Mouse (Mus musculus) erythroblast, embryonic 14.5 days (primary cell): ENCODE measurements around the gene Bst2. TPM values are rescaled to one million over a fixed set of nuclear protein-coding genes. Genes with fewer than 3 reads are reported as not detected.

Experiments
- H3K27me3 ChIP-seq: 2 replicates; pipeline ENCODE4 v1.6.1; 2012; ENCODE audit warnings: inconsistent platforms; ENCODE audit not compliant: control insufficient read depth
- H3K36me3 ChIP-seq: 2 replicates; pipeline ENCODE4 v1.6.1; 2012; ENCODE audit warnings: mild to moderate bottlenecking, inconsistent platforms; ENCODE audit not compliant: control insufficient read depth
- H3K4me1 ChIP-seq: 2 replicates; pipeline ENCODE4 v1.6.1; 2012; ENCODE audit warnings: inconsistent platforms; ENCODE audit not compliant: control insufficient read depth
- H3K4me3 ChIP-seq: replicated peaks from 2 replicates; pipeline ENCODE3; 2012; ENCODE audit warnings: moderate library complexity, mild to moderate bottlenecking, inconsistent platforms
- H3K9me3 ChIP-seq: 2 replicates; pipeline ENCODE4 v1.6.1; 2012; ENCODE audit warnings: low read length, inconsistent platforms, mixed read lengths; ENCODE audit not compliant: control insufficient read depth
- GATA1 ChIP-seq: IDR thresholded peaks from 2 replicates; pipeline ENCODE4 v1.6.1; 2012; ENCODE audit warnings: low read length, inconsistent platforms, mixed read lengths
- TAL1 ChIP-seq: IDR thresholded peaks from 3 replicates; pipeline ENCODE4 v1.6.1; 2012; ENCODE audit warnings: low read length, inconsistent platforms, mixed read lengths
- polyA plus RNA-seq: library from polyadenylated mRNA; stranded (reverse); fragments of >175 nt; gene quantifications from 2 replicates; pipeline ENCODE4 v1.2.3, GENCODE M21; 2012

Gene Bst2
- polyA plus RNA-seq, 1 experiment = 0.72 TPM

DNA sequence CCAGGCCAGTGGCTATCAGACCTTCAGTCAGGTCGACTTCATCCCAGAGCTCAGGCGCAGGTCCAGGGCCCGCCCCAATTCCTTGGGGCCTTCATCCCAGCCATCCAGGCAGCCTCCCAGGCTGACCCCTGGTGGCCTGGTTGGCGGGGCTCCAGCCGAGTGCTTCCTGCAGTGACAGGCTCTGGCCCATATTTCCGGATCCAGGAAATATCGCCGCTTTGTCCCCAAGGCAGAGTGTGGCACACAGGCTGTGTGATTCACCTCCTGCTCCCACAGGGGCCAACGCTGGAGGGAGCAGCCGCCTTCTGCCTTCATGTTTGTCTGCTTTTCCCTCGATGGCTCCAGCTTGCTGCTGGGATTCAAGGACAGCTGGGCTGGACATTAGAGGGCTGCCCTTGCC is 40.8 kb downstream of the Bst2 start:
- TF ChIP-seq TAL1 (no peak), GATA1 (no peak)
- Histone ChIP-seq H3K36me3 (peaks cover 21% of the 10 kb centered on the region), H3K4me3 (no peak overlapping the region), H3K27me3 (no peaks in the 10 kb centered on the region), H3K9me3 (no peaks in the 10 kb centered on the region), H3K4me1 (peaks cover 9% of the 10 kb centered on the region)

DNA sequence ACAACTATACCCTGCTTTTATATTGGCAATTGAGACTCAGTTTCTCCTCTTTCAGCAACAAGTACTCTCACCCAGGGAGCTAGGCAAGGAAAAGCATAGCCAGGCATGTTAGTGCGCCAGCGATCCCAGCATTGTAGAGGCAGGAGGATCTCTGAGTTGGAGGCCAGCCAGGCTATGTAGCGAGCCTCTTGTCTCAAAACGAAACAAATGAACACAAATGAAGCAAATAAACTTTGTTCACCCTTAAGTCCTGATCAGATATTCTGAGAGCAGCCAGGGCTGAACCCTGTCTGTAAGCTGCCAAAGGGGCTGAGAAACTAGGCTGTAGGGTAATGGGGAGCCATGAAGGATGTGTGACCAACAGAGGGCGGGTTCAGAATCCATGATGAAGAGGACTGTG is 41.4 kb downstream of the Bst2 start:
- H3K27me3 ChIP-seq = no peaks in the 10 kb centered on the region
- H3K36me3 ChIP-seq = peaks cover 27% of the 10 kb centered on the region
- H3K4me3 ChIP-seq = no peak overlapping the region
- TF ChIP-seq TAL1 (no peak), GATA1 (no peak)
- no peaks in the 10 kb centered on the region for H3K9me3 ChIP-seq
- peaks cover 9% of the 10 kb centered on the region for H3K4me1 ChIP-seq

- Histone ChIP-seq H3K4me1 (peaks cover 11% of the 10 kb centered on the region), H3K9me3 (no peaks in the 10 kb centered on the region), H3K27me3 (no peaks in the 10 kb centered on the region), H3K4me3 (no peak overlapping the region), H3K36me3 (peaks cover 33% of the 10 kb centered on the region)
- TF ChIP-seq GATA1 (no peak), TAL1 (no peak)
Observed at GRCm38 (mm10) chr8:71495039-71495438, 42.2 kb downstream of the Bst2 start.

DNA sequence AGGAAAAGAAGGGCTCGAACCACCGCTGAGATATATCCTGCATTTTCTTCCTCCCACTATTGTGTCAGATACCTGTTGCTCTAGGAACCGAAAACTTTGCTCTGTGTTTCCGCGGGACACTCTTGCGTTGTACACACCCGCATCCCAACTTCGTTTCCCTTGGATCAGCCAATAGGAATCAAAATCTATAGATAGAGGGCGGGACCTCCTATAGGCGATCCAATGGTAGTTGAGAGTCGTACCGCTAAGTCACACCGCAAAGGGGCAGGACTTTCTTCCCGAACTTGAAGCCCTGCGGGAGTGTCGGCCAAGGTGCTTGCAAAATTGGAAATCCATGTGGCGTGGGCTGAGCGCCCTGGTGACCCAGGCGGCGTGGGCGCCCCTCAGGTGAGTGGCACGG is 48.8 kb downstream of the Bst2 start:
- peaks cover 3% of the 10 kb centered on the region; the same call in 1 of the 2 replicates for H3K27me3 ChIP-seq
- peaks cover 32% of the 10 kb centered on the region for H3K36me3 ChIP-seq
- H3K9me3 ChIP-seq = no peaks in the 10 kb centered on the region
- peaks cover 62% of the 10 kb centered on the region for H3K4me1 ChIP-seq
- TF ChIP-seq GATA1 (no peak), TAL1 (no peak)
- H3K4me3 ChIP-seq = peak overlapping the region; percentile 85

GRCm38 (mm10) chr8:71487691-71488445 is 49.4 kb downstream of the Bst2 start, which contains the start of gene Gtpbp3:
Gene Gtpbp3, plus strand, starts transcription at chr8:71488103.
- Histone ChIP-seq H3K4me1 (peaks cover 64% of the 10 kb centered on the region), H3K27me3 (peaks cover 3% of the 10 kb centered on the region; the same call in 1 of the 2 replicates), H3K36me3 (peaks cover 28% of the 10 kb centered on the region), H3K9me3 (no peaks in the 10 kb centered on the region), H3K4me3 (peak within 1 kb of the TSS; percentile 85)
- no peak for TF ChIP-seq GATA1
- TF ChIP-seq TAL1 = no peak

GRCm38 (mm10) chr8:71486136-71486529 is 51.1 kb downstream of the Bst2 start:
- H3K36me3 ChIP-seq = peaks cover 11% of the 10 kb centered on the region
- TF ChIP-seq GATA1 = no peak
- TF ChIP-seq TAL1 = no peak
- H3K27me3 ChIP-seq = peaks cover 3% of the 10 kb centered on the region; the same call in 1 of the 2 replicates
- H3K4me3 ChIP-seq = no peak overlapping the region
- no peaks in the 10 kb centered on the region for H3K9me3 ChIP-seq
- H3K4me1 ChIP-seq = peaks cover 63% of the 10 kb centered on the region

- H3K27me3 ChIP-seq = peaks cover 3% of the 10 kb centered on the region
- TF ChIP-seq TAL1 = no peak
- no peak for TF ChIP-seq GATA1
- peaks cover 5% of the 10 kb centered on the region for H3K36me3 ChIP-seq
- no peaks in the 10 kb centered on the region for H3K9me3 ChIP-seq
- peaks cover 69% of the 10 kb centered on the region for H3K4me1 ChIP-seq
- peak within 1 kb of the TSS; percentile 67 for H3K4me3 ChIP-seq
Observed at GRCm38 (mm10) chr8:71485142-71486135, 51.8 kb downstream of the Bst2 start, which contains the start of gene Ano8. Gene Ano8, minus strand, starts transcription at chr8:71485963.

DNA sequence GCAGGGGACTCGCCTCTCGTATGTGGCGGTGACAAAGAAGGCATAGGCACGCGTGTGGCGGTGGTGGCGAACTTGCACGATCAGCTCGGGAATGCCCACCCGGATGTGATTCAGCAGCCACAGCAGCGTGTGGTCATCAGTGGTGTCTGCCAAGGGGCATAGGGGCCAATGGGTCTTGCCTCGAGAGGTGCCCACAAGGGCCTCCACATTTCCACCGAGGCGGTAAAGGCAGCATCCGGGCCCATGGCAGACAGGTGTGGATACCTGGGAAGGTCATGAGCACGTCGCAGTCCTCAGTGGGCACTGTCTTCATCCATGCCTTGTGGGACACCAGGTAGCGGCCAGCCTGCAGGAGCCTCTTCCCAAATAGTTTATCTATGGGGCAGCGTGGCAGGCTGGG is 52.5 kb downstream of the Bst2 start:
- Histone ChIP-seq H3K36me3 (no peaks in the 10 kb centered on the region), H3K4me1 (peaks cover 71% of the 10 kb centered on the region), H3K4me3 (no peak overlapping the region)

More for the DNA sequence above, 52.5 kb downstream of the Bst2 start:
- H3K9me3 ChIP-seq = no peaks in the 10 kb centered on the region
- H3K27me3 ChIP-seq = peaks cover 3% of the 10 kb centered on the region
- TF ChIP-seq GATA1 = no peak
- no peak for TF ChIP-seq TAL1

Other genes with a start within 250 kb of the Bst2 start
- 16.3 and 17.0 TPM in 2 replicates for gene Use1, start 170.6 kb downstream of the Bst2 start, polyA plus RNA-seq
- gene Ocel1, start 166.2 kb downstream of the Bst2 start, polyA plus RNA-seq = 6.6 and 7.5 TPM in 2 replicates
- gene Nr2f6, start 155.5 kb downstream of the Bst2 start, polyA plus RNA-seq = 0.41 and 0.60 TPM in 2 replicates
- 0.03 and 0.10 TPM in 2 replicates for gene Ushbp1, start 141.7 kb downstream of the Bst2 start, polyA plus RNA-seq
- gene Babam1, start 140.6 kb downstream of the Bst2 start, polyA plus RNA-seq = 15.4 and 18.1 TPM in 2 replicates
- 17.4 and 17.5 TPM in 2 replicates for gene Ankle1, start 131.4 kb downstream of the Bst2 start, polyA plus RNA-seq
- gene Abhd8, start 73.8 kb downstream of the Bst2 start, polyA plus RNA-seq = 3.9 and 4.7 TPM in 2 replicates
- 18.9 and 20.4 TPM in 2 replicates for gene Mrpl34, start 72.5 kb downstream of the Bst2 start, polyA plus RNA-seq
- 41.0 and 42.3 TPM in 2 replicates for gene Dda1, start 68.3 kb downstream of the Bst2 start, polyA plus RNA-seq
- gene Ano8, start 51.5 kb downstream of the Bst2 start, polyA plus RNA-seq = 0.09 and 0.20 TPM in 2 replicates
- 1.2 and 1.4 TPM in 2 replicates for gene Gtpbp3, start 49.4 kb downstream of the Bst2 start, polyA plus RNA-seq
- gene Plvap, start 25.7 kb downstream of the Bst2 start, polyA plus RNA-seq = 0.18 and 0.30 TPM in 2 replicates
- 0.02 TPM in 1 of 2 replicates, not detected in the other for gene Ccdc194, start 11.7 kb downstream of the Bst2 start, polyA plus RNA-seq
- gene Mvb12a, start 5.5 kb upstream of the Bst2 start, polyA plus RNA-seq = 2.9 and 3.6 TPM in 2 replicates
- gene Tmem221, start 21.4 kb upstream of the Bst2 start, polyA plus RNA-seq = not detected in 2 replicates
- not detected in 2 replicates for gene Nxnl1, start 29.1 kb upstream of the Bst2 start, polyA plus RNA-seq
- gene Slc27a1, start 31.4 kb upstream of the Bst2 start, polyA plus RNA-seq = 0.02 and 0.03 TPM in 2 replicates
- 12.5 and 16.2 TPM in 2 replicates for gene Pgls, start 54.7 kb upstream of the Bst2 start, polyA plus RNA-seq
- 0.10 and 0.13 TPM in 2 replicates for gene Fam129c, start 60.2 kb upstream of the Bst2 start, polyA plus RNA-seq
- gene Colgalt1, start 73.5 kb upstream of the Bst2 start, polyA plus RNA-seq = 0.41 and 0.72 TPM in 2 replicates
- gene Unc13a, start 134.3 kb upstream of the Bst2 start, polyA plus RNA-seq = 0.01 TPM in 1 of 2 replicates, not detected in the other
- 1.5 TPM in 2 replicates for gene Jak3, start 138.8 kb upstream of the Bst2 start, polyA plus RNA-seq
- gene Insl3, start 151.8 kb upstream of the Bst2 start, polyA plus RNA-seq = 0.36 and 0.75 TPM in 2 replicates
- gene B3gnt3, start 164.3 kb upstream of the Bst2 start, polyA plus RNA-seq = 3.4 and 3.7 TPM in 2 replicates
- gene Fcho1, start 188.3 kb upstream of the Bst2 start, polyA plus RNA-seq = 14.2 and 14.6 TPM in 2 replicates